Mouse (Mus musculus): ENCODE results near the gene Mfsd5.

Gene Mfsd5

GRCm38 (mm10) chr15:102282463-102283292 lies 3.4 kb downstream of the Mfsd5 start:
- DNase-seq, result no peak

- DNase-seq, result no peak
Measured at GRCm38 (mm10) chr15:102283648-102284047, 4.4 kb downstream of the Mfsd5 start.

- peak in 1 of 2 experiments; percentile 62 for DNase-seq
Measured at GRCm38 (mm10) chr15:102287395-102287794, 8.1 kb downstream of the Mfsd5 start.

GRCm38 (mm10) chr15:102295633-102296367 lies 16.5 kb downstream of the Mfsd5 start, which contains the start of gene Espl1:
Espl1 (plus strand) TSS chr15:102296266.
- DNase-seq, result peak; percentile 96

GRCm38 (mm10) chr15:102296368-102297006 lies 17.2 kb downstream of the Mfsd5 start:
- DNase-seq, result no peak

GRCm38 (mm10) chr15:102302542-102302941 lies 23.3 kb downstream of the Mfsd5 start:
- DNase-seq, result no peak

GRCm38 (mm10) chr15:102308717-102309116 lies 29.5 kb downstream of the Mfsd5 start:
- DNase-seq, result no peak

- DNase-seq, result peak; percentile 69 to 77
Measured at GRCm38 (mm10) chr15:102310074-102310845, 31.0 kb downstream of the Mfsd5 start.

GRCm38 (mm10) chr15:102311489-102311888 lies 32.2 kb downstream of the Mfsd5 start:
- no peak for DNase-seq

- no peak for DNase-seq
Measured at GRCm38 (mm10) chr15:102315292-102315691, 36.0 kb downstream of the Mfsd5 start.

- DNase-seq, result peak; percentile 65 to 85
Measured at GRCm38 (mm10) chr15:102316263-102316662, 37.0 kb downstream of the Mfsd5 start.

- peak; percentile 17 to 54 for DNase-seq
Measured at GRCm38 (mm10) chr15:102324654-102325473, 45.6 kb downstream of the Mfsd5 start.

GRCm38 (mm10) chr15:102326022-102326576 lies 46.8 kb downstream of the Mfsd5 start, which contains the start of gene Pfdn5:
Pfdn5 (plus strand) TSS chr15:102326116.
- peak; percentile 90 to 94 for DNase-seq

GRCm38 (mm10) chr15:102326892-102327291 lies 47.6 kb downstream of the Mfsd5 start:
- no peak for DNase-seq

Measured in kidney, postnatal 25 days (tissue).